9 mouse cellular contexts compared by ENCODE assay signal in genomic region chr10:39209161-39210025, GRCm38 (mm10). TPM values are rescaled to one million over a fixed set of nuclear protein-coding genes. Genes with fewer than 3 reads are reported as not detected.
DNase-seq lines count a peak whose midpoint lies in the region.
"Had no signal": no experiment of that assay in that cellular context is flagged by ENCODE, and none has a peak within 500 bp of the region (broad histone marks: within the 10 kb centered on the region; RNA-seq: fewer than 3 reads in every experiment).

No protein-coding gene starts in this region.

- peak; percentile 9 for DNase-seq in cerebellum, adult 11-12 months
- DNase-seq in cerebellum, adult 11 months = no peak
- peak; percentile 43 for DNase-seq in urinary bladder, postnatal 14 days (ENCODE audit: low spot score)
- DNase-seq in urinary bladder, postnatal 25 days (ENCODE audit: low spot score) = no peak
- DNase-seq in heart, postnatal 36 days = peak; percentile 15 to 21
- DNase-seq in mesoderm, embryonic 11.5 days (ENCODE audit: low read depth, low spot score) = peak; percentile 23
- DNase-seq in spleen, postnatal 36 days (ENCODE audit: low spot score in 2 of 2) = no peak
- no peak for DNase-seq in kidney, adult 11 months

- intact Hi-C loops in heart, postnatal 36 days (cut with DNase I) = no loop called here

RNA-seq across cellular contexts. Expression of gene Ccn6, which starts 45.8 kb away (rescaled TPM):
- not detected for total RNA-seq in heart, postnatal 36 days (2021)
- total RNA-seq: hematopoietic stem cell, adult 5-6 weeks had no signal

Comparison
In these comparisons a context has a peak if more than half of its experiments do, and no peak if none do; other contexts are left out.
1. DNase-seq: peak in cerebellum, adult 11-12 months (single experiment), urinary bladder, postnatal 14 days (single experiment), heart, postnatal 36 days (2 of 2) and mesoderm, embryonic 11.5 days (single experiment); none in cerebellum, adult 11 months (single experiment), urinary bladder, postnatal 25 days (single experiment), spleen, postnatal 36 days (0 of 2) and kidney, adult 11 months (single experiment).